Mouse (Mus musculus) heart, embryonic 11.5 days (tissue): Measurements from ENCODE around the gene Nxn. TPM values are rescaled to one million over a fixed set of nuclear protein-coding genes. Genes with fewer than 3 reads are reported as not detected.

ENCODE experiments used
- ATAC-seq: fragments of 200-750 bp; cut with Nextera tagmentation; replicated peaks from 2 replicates; pipeline ENCODE4 v1.8.0; 2017; ENCODE audit warnings: moderate library complexity; ENCODE audit not compliant: insufficient number of reproducible peaks, low FRiP score, low TSS enrichment
- H3K27ac ChIP-seq: fragments of 300-500 bp; sonication (generic); 2 replicates; pipeline ENCODE4 v1.5.1; 2014; ENCODE audit warnings: mild to moderate bottlenecking, low read depth, low read length
- H3K27me3 ChIP-seq: fragments of 300-500 bp; sonication (generic); 2 replicates; pipeline ENCODE4 v1.6.1; 2014; ENCODE audit warnings: mild to moderate bottlenecking, low read length, mixed read lengths; ENCODE audit not compliant: control insufficient read depth, insufficient read depth
- H3K36me3 ChIP-seq: fragments of 300-500 bp; sonication (generic); 2 replicates; pipeline ENCODE4 v1.6.1; 2014; ENCODE audit warnings: mild to moderate bottlenecking, low read length, moderate library complexity, mixed read lengths; ENCODE audit not compliant: control insufficient read depth, insufficient read depth
- H3K4me1 ChIP-seq: fragments of 300-500 bp; sonication (generic); 2 replicates; pipeline ENCODE4 v1.6.1; 2014; ENCODE audit warnings: low read length; ENCODE audit not compliant: control insufficient read depth, insufficient read depth
- H3K4me2 ChIP-seq: fragments of 300-500 bp; sonication (generic); 2 replicates; pipeline ENCODE4 v1.6.1; 2014; ENCODE audit warnings: mild to moderate bottlenecking, moderate library complexity
- H3K4me3 ChIP-seq: fragments of 300-500 bp; sonication (generic); 2 replicates; pipeline ENCODE4 v1.5.1; 2014; ENCODE audit warnings: low read depth, low read length
- H3K9ac ChIP-seq: fragments of 300-500 bp; sonication (generic); 2 replicates; pipeline ENCODE4 v1.6.1; 2014; ENCODE audit warnings: mild to moderate bottlenecking, low read depth, low read length, moderate library complexity
- H3K9me3 ChIP-seq: fragments of 300-500 bp; sonication (generic); replicated peaks from 2 replicates; pipeline ENCODE4 v1.6.1; 2016; ENCODE audit warnings: low read length; ENCODE audit not compliant: control insufficient read depth
- WGBS: fragments of 180-500 bp; shearing (Covaris S2); extraction: QIAGEN DNeasy Blood & Tissue Kit; methylation state at CpG from one replicate; pipeline ENCODE4 v1.1.7; 2014; ENCODE audit not compliant: insufficient replicate concordance; 5-methylcytosine and 5-hydroxymethylcytosine counted together
- polyA plus RNA-seq: library from polyadenylated mRNA; unstranded; fragments of >200 nt; fragmentation: Nextera tagmentation; extraction: Ambion mirVana; gene quantifications from 2 replicates; pipeline ENCODE4 v1.2.1, GENCODE M21; 2014

The Nxn gene
- polyA plus RNA-seq, 1 experiment from 2014 or later = 21.6 TPM

DNA sequence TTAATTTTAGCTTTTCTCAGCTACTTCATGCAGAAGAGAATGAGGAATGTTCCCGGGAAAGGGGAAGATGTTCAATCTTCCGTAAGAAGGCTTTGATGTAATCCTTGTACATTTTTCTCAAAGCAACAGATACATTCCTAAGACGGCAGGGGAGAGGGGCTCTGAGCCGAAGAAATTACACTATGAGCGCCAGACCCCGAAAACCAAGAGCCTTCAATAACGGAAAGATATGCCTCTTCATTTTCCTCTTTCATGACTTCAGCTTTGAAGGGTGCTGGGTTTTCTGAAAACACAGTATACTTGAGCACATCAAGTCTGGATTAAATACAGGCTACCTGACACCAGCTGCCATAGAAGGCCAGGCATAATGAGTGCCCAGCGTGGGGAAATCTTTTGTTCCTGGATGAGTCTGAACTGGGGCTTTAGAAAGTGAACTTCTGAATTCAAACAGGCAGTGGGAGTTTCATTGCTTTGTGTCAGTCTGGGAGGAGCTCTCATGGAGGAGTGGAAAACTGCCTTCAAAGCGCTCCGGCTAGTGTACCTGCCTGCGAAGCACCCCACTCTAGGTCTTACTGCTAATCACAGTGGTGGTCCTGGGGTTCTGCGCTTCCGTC is 16.1 kb downstream of the Nxn start:
- Histone ChIP-seq H3K4me1 (peaks cover 26% of the 10 kb centered on the region), H3K4me3 (no peak overlapping the region), H3K27ac (no peak overlapping the region), H3K9me3 (no peaks in the 10 kb centered on the region), H3K9ac (no peak overlapping the region), H3K27me3 (no peaks in the 10 kb centered on the region), H3K36me3 (no peaks in the 10 kb centered on the region), H3K4me2 (no peak overlapping the region)
- WGBS = 77% methylated on average over 13 of the region's 13 CpGs
- ATAC-seq = no peak

DNA sequence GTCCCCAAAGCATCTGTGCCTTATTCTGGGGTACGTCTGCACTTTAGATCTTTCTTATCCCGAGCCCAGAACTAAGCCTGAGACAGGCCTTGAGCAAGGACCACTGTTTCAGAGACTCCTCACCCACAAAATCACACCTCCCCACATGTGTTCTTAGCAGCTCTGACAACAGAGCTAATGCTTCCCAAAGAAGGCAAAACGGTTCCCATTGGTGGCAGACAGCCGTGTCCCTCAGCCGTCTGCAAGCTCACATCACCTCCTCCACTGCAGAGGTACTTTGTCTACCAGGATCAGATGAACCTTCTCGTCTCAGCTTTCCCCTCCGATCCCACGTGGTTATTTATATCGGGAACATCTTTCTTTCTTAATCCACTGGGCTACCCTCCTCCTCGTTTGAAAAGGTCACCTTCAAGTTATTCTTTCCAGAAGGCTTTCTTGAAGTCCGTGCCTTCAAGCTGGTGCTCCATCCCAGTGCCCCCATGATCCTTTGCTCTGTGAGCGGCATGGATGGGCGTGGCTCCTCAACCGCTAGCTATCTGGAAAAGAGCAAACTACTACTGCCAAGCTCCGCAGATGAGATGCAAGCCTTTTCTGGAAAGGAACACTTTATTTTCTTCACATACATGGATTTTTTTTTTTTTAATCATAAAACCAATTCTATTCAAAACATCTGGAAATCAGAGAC is 17.6 kb downstream of the Nxn start:
- Histone ChIP-seq H3K36me3 (no peaks in the 10 kb centered on the region), H3K4me2 (no peak overlapping the region), H3K9me3 (no peaks in the 10 kb centered on the region), H3K9ac (no peak overlapping the region), H3K27ac (no peak overlapping the region), H3K4me3 (no peak overlapping the region), H3K27me3 (no peaks in the 10 kb centered on the region), H3K4me1 (peaks cover 26% of the 10 kb centered on the region)
- ATAC-seq = no peak
- 72% methylated on average over 15 of the region's 15 CpGs for WGBS

- peak; percentile 49; the same call in 1 of the 2 replicates for ATAC-seq
- H3K27ac ChIP-seq = peak overlapping the region; percentile 71
- 22% methylated on average over 11 of the region's 11 CpGs for WGBS
These were observed 18.9 kb downstream of the Nxn start for GRCm38 (mm10) chr11:76379921-76380544.

GRCm38 (mm10) chr11:76376425-76376824 is 22.5 kb downstream of the Nxn start:
- WGBS = 83% methylated on average over 3 of the region's 3 CpGs
- ATAC-seq = no peak
- no peak overlapping the region for H3K9ac ChIP-seq
- H3K27me3 ChIP-seq = no peaks in the 10 kb centered on the region
- no peak overlapping the region for H3K4me2 ChIP-seq
- H3K4me1 ChIP-seq = peaks cover 51% of the 10 kb centered on the region
- no peak overlapping the region for H3K27ac ChIP-seq
- no peaks in the 10 kb centered on the region for H3K36me3 ChIP-seq
- no peaks in the 10 kb centered on the region for H3K9me3 ChIP-seq
- H3K4me3 ChIP-seq = no peak overlapping the region

More at GRCm38 (mm10) chr11:76379921-76380544, 18.9 kb downstream of the Nxn start:
- no peak overlapping the region for H3K4me3 ChIP-seq
- H3K9ac ChIP-seq = no peak overlapping the region
- H3K27me3 ChIP-seq = no peaks in the 10 kb centered on the region
- H3K4me2 ChIP-seq = peak overlapping the region; percentile 17; the same call in 1 of the 2 replicates
- peaks cover 23% of the 10 kb centered on the region for H3K4me1 ChIP-seq
- no peaks in the 10 kb centered on the region for H3K9me3 ChIP-seq
- no peaks in the 10 kb centered on the region for H3K36me3 ChIP-seq

DNA sequence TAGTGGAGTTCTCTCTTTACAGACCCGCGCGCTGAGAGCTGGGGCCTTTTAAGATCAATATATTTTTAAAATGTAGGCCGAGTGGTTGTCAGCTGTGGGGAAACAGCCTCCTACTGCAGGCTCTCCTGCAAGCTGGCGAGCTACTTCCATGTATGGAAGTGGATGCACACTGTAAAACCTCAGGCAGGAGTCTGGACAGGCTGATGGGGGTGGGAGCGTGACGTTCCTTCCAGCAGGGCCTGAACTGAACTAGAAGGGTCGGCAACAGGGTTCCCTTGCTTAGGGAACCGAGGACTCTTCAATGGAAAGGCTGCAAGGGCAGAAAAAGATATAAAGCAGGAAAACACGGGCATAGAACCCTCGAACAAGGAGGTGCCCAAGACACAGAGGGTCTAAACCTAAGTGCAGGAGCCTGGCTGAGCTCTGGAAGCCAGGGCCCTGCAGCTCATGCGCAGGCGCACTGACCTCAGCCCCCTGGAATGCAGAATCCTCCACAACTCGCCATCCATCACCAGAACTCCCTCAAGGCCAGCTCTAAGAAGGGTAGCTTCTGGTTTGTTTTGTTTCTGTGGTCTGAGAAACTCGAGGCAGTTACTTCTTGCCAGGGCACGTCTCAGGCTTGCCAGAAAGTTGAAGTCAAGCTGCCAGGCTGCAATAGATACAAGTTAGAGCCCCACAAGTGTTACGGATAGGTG is 24.3 kb downstream of the Nxn start:
- Histone ChIP-seq H3K4me1 (peaks cover 47% of the 10 kb centered on the region), H3K9me3 (no peaks in the 10 kb centered on the region), H3K27ac (peak overlapping the region; percentile 94), H3K4me2 (peak overlapping the region; percentile 24), H3K36me3 (no peaks in the 10 kb centered on the region), H3K27me3 (no peaks in the 10 kb centered on the region), H3K9ac (peak overlapping the region; percentile 50; the same call in 1 of the 2 replicates), H3K4me3 (0 out of 2 replicates have a peak overlapping the region, but pooled peaks have one; percentile 1)
- WGBS = 27% methylated on average over 17 of the region's 17 CpGs
- peak; percentile 72; the same call in 1 of the 2 replicates for ATAC-seq

- Histone ChIP-seq H3K27ac (0 out of 2 replicates have a peak overlapping the region, but pooled peaks have one; percentile 17), H3K4me1 (peaks cover 51% of the 10 kb centered on the region), H3K4me3 (no peak overlapping the region), H3K4me2 (no peak overlapping the region), H3K27me3 (no peaks in the 10 kb centered on the region), H3K9ac (no peak overlapping the region), H3K36me3 (no peaks in the 10 kb centered on the region), H3K9me3 (no peaks in the 10 kb centered on the region)
- no peak for ATAC-seq
- WGBS = 34% methylated on average over 6 of the region's 6 CpGs
These were observed 26.4 kb downstream of the Nxn start for GRCm38 (mm10) chr11:76372534-76372933.

GRCm38 (mm10) chr11:76372120-76372519 is 26.8 kb downstream of the Nxn start:
- no peaks in the 10 kb centered on the region for H3K9me3 ChIP-seq
- 49% methylated on average over 2 of the region's 2 CpGs for WGBS
- no peaks in the 10 kb centered on the region for H3K36me3 ChIP-seq
- no peak for ATAC-seq
- H3K4me1 ChIP-seq = peaks cover 51% of the 10 kb centered on the region
- H3K4me2 ChIP-seq = no peak overlapping the region
- H3K4me3 ChIP-seq = no peak overlapping the region
- 0 out of 2 replicates have a peak overlapping the region, but pooled peaks have one; percentile 46 for H3K9ac ChIP-seq
- 0 out of 2 replicates have a peak overlapping the region, but pooled peaks have one; percentile 17 for H3K27ac ChIP-seq
- no peaks in the 10 kb centered on the region for H3K27me3 ChIP-seq

DNA sequence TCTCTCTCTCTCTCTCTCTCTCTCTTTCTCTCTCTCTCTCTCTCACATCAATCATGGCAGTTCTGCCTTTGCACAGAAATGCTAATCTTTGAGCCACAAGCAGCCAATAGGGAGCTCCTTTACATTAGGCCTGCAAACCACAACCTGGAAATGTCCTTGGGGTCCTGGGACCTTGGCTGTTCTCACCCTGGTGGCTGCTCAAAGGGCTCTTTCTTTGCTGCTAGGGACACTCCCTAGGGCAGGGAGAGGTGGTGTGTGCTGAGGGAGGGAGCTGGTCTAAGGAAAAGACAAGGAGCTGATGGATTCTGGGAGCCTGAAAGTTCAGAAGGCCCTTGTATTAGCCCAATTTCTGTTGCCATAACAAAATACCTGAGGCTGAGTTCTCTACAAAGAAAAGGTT is 28.4 kb downstream of the Nxn start:
- Histone ChIP-seq H3K27me3 (no peaks in the 10 kb centered on the region), H3K36me3 (no peaks in the 10 kb centered on the region), H3K9me3 (no peaks in the 10 kb centered on the region), H3K9ac (no peak overlapping the region), H3K4me1 (peaks cover 50% of the 10 kb centered on the region), H3K4me2 (no peak overlapping the region), H3K4me3 (no peak overlapping the region), H3K27ac (no peak overlapping the region)
- no peak for ATAC-seq
